Mouse (Mus musculus) olfactory bulb, adult 2 months (tissue): ENCODE data around the gene Slc2a1.

Source experiments
- CTCF ChIP-seq: fragments of 200-500 bp; IDR thresholded peaks from 2 replicates; pipeline ENCODE4 v1.5.1; 2012; ENCODE audit warnings: low read depth, mild to moderate bottlenecking, low read length, moderate library complexity; ENCODE audit not compliant: insufficient read depth
- POLR2A ChIP-seq: fragments of 200-500 bp; IDR thresholded peaks from 2 replicates; pipeline ENCODE4 v1.6.1; 2012; ENCODE audit warnings: mild to moderate bottlenecking, low read depth, low read length, moderate library complexity; ENCODE audit not compliant: insufficient read depth

- TF ChIP-seq CTCF (no peak), POLR2A (no peak)
Observed at GRCm38 (mm10) chr4:119157891-119158290, 49.4 kb downstream of the Slc2a1 start.
